Mouse (Mus musculus) spleen, postnatal 0 days (tissue): Measurements from ENCODE around the gene Ppp1r14c. TPM values are rescaled to one million over a fixed set of nuclear protein-coding genes. Genes with fewer than 3 reads are reported as not detected.

Source experiments
- polyA plus RNA-seq: library from polyadenylated mRNA; unstranded; fragments of >200 nt; fragmentation: Nextera tagmentation; extraction: Ambion mirVana; gene quantifications from 2 replicates; pipeline ENCODE4 v1.2.1, GENCODE M21; 2015

Gene Ppp1r14c
- polyA plus RNA-seq, result 0.16 and 0.29 TPM in 2 replicates

DNA sequence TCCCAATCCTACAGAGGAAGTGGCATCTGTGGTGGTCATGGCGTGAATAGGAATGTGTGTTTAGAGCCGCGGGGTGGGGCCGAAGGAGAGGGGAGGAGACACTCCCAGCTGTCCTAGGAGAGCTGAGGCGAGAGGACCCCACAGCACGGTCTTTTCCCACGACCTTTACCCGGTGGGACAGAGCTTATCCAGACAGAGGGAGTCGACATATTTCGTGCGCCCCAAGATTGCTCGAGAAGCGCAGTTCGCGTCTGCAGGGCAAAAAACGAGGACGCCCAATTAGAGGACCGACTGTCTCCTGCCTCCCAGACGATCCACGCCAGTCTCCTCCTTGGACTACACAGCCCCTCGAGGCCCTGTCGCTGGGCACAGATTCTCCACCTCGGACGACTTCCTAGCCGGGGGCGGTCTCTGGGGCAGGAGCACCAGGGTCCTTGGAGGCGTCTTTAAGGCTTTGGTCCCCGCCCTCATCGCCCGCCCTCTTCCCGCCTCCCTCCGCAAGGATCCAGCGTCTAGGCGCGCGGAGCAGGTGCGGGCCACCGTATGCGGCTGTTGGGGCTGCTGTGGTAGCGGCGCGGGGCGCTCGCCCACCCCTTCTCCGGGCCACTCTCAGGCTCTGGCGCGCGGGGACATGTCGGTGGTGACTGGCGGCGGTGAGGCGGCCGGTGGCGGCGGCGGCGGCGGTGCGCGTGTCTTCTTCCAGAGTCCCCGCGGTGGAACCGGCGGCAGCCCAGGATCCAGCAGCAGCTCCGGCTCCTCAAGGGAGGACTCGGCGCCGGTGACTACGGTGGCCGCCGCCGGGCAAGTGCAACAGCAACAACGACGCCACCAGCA, at the start of gene Ppp1r14c:
TSS of gene Ppp1r14c (plus strand) at position 22 of the 834 bp plus-strand sequence.

Other genes with a start within 250 kb of the Ppp1r14c start
- gene H60c, start 98.3 kb upstream of the Ppp1r14c start, polyA plus RNA-seq, result 0.06 and 0.16 TPM in 2 replicates
- gene Iyd, start 174.2 kb downstream of the Ppp1r14c start, polyA plus RNA-seq, result 0.19 and 0.21 TPM in 2 replicates